Mouse (Mus musculus): Measurements from ENCODE around the gene Olfr142. TPM values are rescaled to one million over a fixed set of nuclear protein-coding genes. Genes with fewer than 3 reads are reported as not detected.
"Not testable (repeated sequence)": the region's sequence is repeated elsewhere in the genome, so short reads cannot be mapped to it uniquely, and the experiment has no call there.

The Olfr142 gene
- polyA plus RNA-seq (2011; ENCODE audit: insufficient read depth, insufficient read length, low replicate concordance, missing spikeins), result not detected in 2 replicates

DNA sequence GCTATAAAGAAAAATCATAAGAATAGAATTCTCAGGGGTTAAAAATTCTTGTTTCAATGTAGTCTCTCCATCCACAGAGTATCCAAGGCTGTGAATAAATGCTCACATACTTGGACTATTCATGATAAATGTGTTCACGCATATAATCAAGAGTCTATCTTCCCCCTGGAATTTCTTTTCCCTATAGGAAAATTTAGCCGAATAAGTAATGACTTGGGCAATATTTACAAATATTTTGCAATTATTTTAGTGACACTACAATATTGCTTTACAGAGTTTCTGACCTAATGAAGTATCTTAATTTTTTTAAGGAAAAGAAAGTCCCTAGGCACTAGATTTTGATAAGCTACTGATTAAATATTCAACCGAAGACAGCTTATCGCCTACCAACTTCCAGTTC lies at the start of gene Olfr142:
Gene Olfr142, minus strand, starts transcription at position 101 of the 400 bp plus-strand sequence.
- Histone ChIP-seq H3K27ac (ENCODE audit: control insufficient read depth, insufficient read depth, low read depth, low read length, poor library complexity) (no peak within 1 kb of the TSS), H3K4me1 (ENCODE audit: control insufficient read depth, insufficient read depth, low read length) (no peaks in the 10 kb centered on the region), H3K4me3 (replicated peaks; ENCODE audit: control insufficient read depth, low read depth, low read length) (no peak within 1 kb of the TSS)
- TF ChIP-seq POLR2A (IDR thresholded peaks at IDR 0.05; ENCODE audit: borderline replicate concordance, control insufficient read depth, low read depth, low read length) (no peak), CTCF (IDR thresholded peaks at IDR 0.05; ENCODE audit: control insufficient read depth, insufficient read depth, low read length) (no peak)
- 87% methylated on average over 4 of the region's 4 CpGs for WGBS

DNA sequence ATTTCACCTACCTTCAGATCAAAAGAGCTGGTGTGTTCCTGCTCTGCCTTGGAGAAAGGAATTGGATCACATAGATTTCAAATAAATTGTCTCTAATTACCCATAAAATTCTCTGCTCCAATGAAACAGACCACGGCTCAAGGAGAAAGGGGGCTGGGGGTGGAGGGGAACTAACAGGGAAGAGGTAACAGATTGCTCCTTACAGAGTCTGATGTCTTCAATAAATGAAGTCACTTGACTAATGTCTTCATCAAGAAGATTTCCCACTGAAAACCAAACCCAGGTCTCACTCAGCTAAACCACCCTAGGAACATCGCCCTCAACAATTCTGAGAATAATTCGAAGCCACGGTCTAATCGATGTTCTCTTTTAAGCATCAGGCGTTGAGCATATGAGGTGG lies 35.3 kb upstream of the Olfr142 start, which contains the start of gene Olfr1272:
Gene Olfr1272, minus strand, starts transcription at position 101 of the 400 bp plus-strand sequence.
- Histone ChIP-seq H3K4me3 (replicated peaks; ENCODE audit: control insufficient read depth, low read depth, low read length) (no peak within 1 kb of the TSS), H3K27ac (ENCODE audit: control insufficient read depth, insufficient read depth, low read depth, low read length, poor library complexity) (no peak within 1 kb of the TSS), H3K4me1 (ENCODE audit: control insufficient read depth, insufficient read depth, low read length) (no peaks in the 10 kb centered on the region)
- TF ChIP-seq CTCF (IDR thresholded peaks at IDR 0.05; ENCODE audit: control insufficient read depth, insufficient read depth, low read length) (no peak), POLR2A (IDR thresholded peaks at IDR 0.05; ENCODE audit: borderline replicate concordance, control insufficient read depth, low read depth, low read length) (no peak)
- WGBS, result 86% methylated on average over 6 of the region's 6 CpGs

DNA sequence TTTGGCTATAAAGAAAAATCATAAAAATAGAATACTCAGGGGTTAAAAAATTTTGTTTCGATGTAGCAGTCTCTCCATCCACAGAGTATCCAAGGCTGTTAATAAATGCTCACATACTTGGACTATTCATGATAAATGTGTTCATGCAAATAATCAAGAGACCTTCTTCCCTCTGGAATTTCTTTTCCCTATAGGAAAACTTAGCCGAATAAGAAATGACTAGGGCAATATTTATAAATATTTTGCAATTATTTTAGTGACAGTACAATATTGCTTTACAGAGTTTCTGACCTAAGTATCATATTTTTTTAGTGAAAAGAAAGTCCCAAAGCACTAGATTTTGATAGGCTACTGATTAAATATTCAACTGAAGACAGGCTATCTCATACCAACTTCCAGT lies 13.5 kb upstream of the Olfr142 start, which contains the start of gene Olfr1271:
Gene Olfr1271, minus strand, starts transcription at position 101 of the 400 bp plus-strand sequence.
- H3K27ac ChIP-seq (ENCODE audit: control insufficient read depth, insufficient read depth, low read depth, low read length, poor library complexity), result no peak within 1 kb of the TSS
- no peak within 1 kb of the TSS for H3K4me3 ChIP-seq (replicated peaks; ENCODE audit: control insufficient read depth, low read depth, low read length)
- TF ChIP-seq CTCF (IDR thresholded peaks at IDR 0.05; ENCODE audit: control insufficient read depth, insufficient read depth, low read length) (no peak), POLR2A (IDR thresholded peaks at IDR 0.05; ENCODE audit: borderline replicate concordance, control insufficient read depth, low read depth, low read length) (no peak)
- 80% methylated on average over 2 of the region's 2 CpGs for WGBS
- H3K4me1 ChIP-seq (ENCODE audit: control insufficient read depth, insufficient read depth, low read length), result no peaks in the 10 kb centered on the region

DNA sequence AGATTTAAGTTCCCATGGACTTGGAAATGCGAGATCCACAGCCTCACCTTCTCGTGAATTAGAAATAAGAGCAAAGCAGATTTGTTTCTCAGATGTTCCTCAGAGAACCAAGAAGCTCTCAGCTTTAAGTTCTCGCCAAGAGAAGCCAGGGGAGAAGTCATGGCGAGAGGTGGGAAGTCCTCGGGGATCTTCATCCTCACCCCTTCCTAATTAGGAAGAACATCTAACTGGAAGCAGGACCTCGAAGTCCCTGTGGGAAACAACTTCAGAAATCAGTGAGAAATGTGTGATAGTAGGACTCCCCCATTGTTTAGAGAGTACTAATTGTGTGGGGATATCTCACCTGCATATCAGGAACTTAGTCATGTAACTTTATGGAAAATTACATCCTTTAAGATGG lies 33.0 kb downstream of the Olfr142 start, which contains the start of gene Olfr1506:
Gene Olfr1506, minus strand, starts transcription at position 101 of the 400 bp plus-strand sequence.
- not testable (repeated sequence) for H3K27ac ChIP-seq (ENCODE audit: control insufficient read depth, insufficient read depth, low read depth, low read length, poor library complexity); H3K4me1 ChIP-seq (ENCODE audit: control insufficient read depth, insufficient read depth, low read length); H3K4me3 ChIP-seq (replicated peaks; ENCODE audit: control insufficient read depth, low read depth, low read length)
- WGBS, result no CpG with 5 or more reads among the region's 6 CpGs

Other genes with a start within 250 kb of the Olfr142 start
- not detected in 2 replicates for gene Olfr1263, start 245.5 kb downstream of the Olfr142 start, polyA plus RNA-seq (2011; ENCODE audit: insufficient read depth, insufficient read length, low replicate concordance, missing spikeins)
- gene Olfr1264, start 232.0 kb downstream of the Olfr142 start, polyA plus RNA-seq (2011; ENCODE audit: insufficient read depth, insufficient read length, low replicate concordance, missing spikeins), result 0.31 TPM in 1 of 2 replicates, not detected in the other
- not detected in 2 replicates for gene Olfr1265, start 222.3 kb downstream of the Olfr142 start, polyA plus RNA-seq (2011; ENCODE audit: insufficient read depth, insufficient read length, low replicate concordance, missing spikeins)
- not detected in 2 replicates for gene Olfr140, start 194.0 kb downstream of the Olfr142 start, polyA plus RNA-seq (2011; ENCODE audit: insufficient read depth, insufficient read length, low replicate concordance, missing spikeins)
- not detected in 2 replicates for gene Olfr1269, start 136.2 kb downstream of the Olfr142 start, polyA plus RNA-seq (2011; ENCODE audit: insufficient read depth, insufficient read length, low replicate concordance, missing spikeins)
- not detected in 2 replicates for gene Olfr32, start 115.3 kb downstream of the Olfr142 start, polyA plus RNA-seq (2011; ENCODE audit: insufficient read depth, insufficient read length, low replicate concordance, missing spikeins)
- gene Olfr1270, start 104.5 kb downstream of the Olfr142 start, polyA plus RNA-seq (2011; ENCODE audit: insufficient read depth, insufficient read length, low replicate concordance, missing spikeins), result not detected in 2 replicates
- gene Olfr1506, start 33.1 kb downstream of the Olfr142 start, polyA plus RNA-seq (2011; ENCODE audit: insufficient read depth, insufficient read length, low replicate concordance, missing spikeins), result 4.3 and 7.4 TPM in 2 replicates
- gene Olfr1271, start 13.4 kb upstream of the Olfr142 start, polyA plus RNA-seq (2011; ENCODE audit: insufficient read depth, insufficient read length, low replicate concordance, missing spikeins), result 0.25 and 0.97 TPM in 2 replicates
- gene Olfr1272, start 35.2 kb upstream of the Olfr142 start, polyA plus RNA-seq (2011; ENCODE audit: insufficient read depth, insufficient read length, low replicate concordance, missing spikeins), result not detected in 2 replicates
- not detected in 2 replicates for gene Gm13769, start 64.6 kb upstream of the Olfr142 start, polyA plus RNA-seq (2011; ENCODE audit: insufficient read depth, insufficient read length, low replicate concordance, missing spikeins)
- not detected in 2 replicates for gene Olfr1274-ps, start 141.1 kb upstream of the Olfr142 start, polyA plus RNA-seq (2011; ENCODE audit: insufficient read depth, insufficient read length, low replicate concordance, missing spikeins)

Measured in bone marrow, adult 2 months (tissue).